Comparison of ENCODE assay signal across 10 mouse cellular contexts in the genomic region with DNA sequence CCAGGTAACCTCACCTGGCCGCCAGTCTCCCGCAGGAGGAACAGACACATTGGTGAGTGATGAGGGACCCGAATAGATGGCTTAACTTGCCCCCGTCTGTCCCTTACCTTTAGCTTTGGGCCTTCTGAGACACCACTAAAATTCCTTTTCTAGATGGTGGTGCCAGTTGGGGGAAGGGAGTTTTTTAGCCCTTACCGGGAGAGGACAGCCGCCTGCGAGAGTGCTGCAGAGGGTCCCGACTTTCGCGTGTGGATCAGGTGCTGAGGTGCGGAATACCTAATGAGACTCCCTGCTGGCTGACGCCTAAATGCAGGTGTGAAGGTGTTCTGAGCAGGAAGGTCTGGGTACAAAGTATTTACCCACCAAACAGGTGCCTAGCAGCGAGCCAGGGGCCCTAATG. TPM values are rescaled to one million over a fixed set of nuclear protein-coding genes. Genes with fewer than 3 reads are reported as not detected.
DNase-seq lines count a peak whose midpoint lies in the region; ATAC-seq and TF ChIP-seq lines count a peak whose summit lies in the region.
"Had no signal": no experiment of that assay in that cellular context is flagged by ENCODE, and none has a peak within 500 bp of the region (broad histone marks: within the 10 kb centered on the region; RNA-seq: fewer than 3 reads in every experiment).

No protein-coding gene starts in this region.

- peak overlapping the region; percentile 67 for H3K4me3 ChIP-seq in gastrocnemius, adult 2 months
- H3K4me3 ChIP-seq in E14TG2a.4 (replicated peaks; ENCODE audit: low read length): peak overlapping the region; percentile 84
- peak overlapping the region; percentile 63 for H3K4me3 ChIP-seq in forebrain, embryonic 13.5 days
- H3K4me3 ChIP-seq in liver, embryonic 12.5 days: peak overlapping the region; percentile 35; the same call in 1 of the 2 replicates

- DNase-seq in gastrocnemius, adult 2 months: no peak
- DNase-seq in gastrocnemius, postnatal 14 days: no peak
- no peak for DNase-seq in thymus, postnatal 36 days

- no peaks in the 10 kb centered on the region for H3K36me3 ChIP-seq in E14TG2a.4 (ENCODE audit: insufficient read depth, low read length)
- H3K36me3 ChIP-seq in forebrain, embryonic 13.5 days (ENCODE audit: poor library complexity, severe bottlenecking): no peaks in the 10 kb centered on the region
- no peaks in the 10 kb centered on the region for H3K36me3 ChIP-seq in liver, embryonic 12.5 days

- no peaks in the 10 kb centered on the region for H3K9me3 ChIP-seq in E14TG2a.4 (ENCODE audit: low read length)
- no peaks in the 10 kb centered on the region for H3K9me3 ChIP-seq in forebrain, embryonic 13.5 days (replicated peaks)
- H3K9me3 ChIP-seq in liver, embryonic 12.5 days (replicated peaks): no peaks in the 10 kb centered on the region

- TF ChIP-seq CTCF in gastrocnemius, adult 2 months (IDR thresholded peaks at IDR 0.05): no peak
- TF ChIP-seq CTCF in E14TG2a.4 (conservative IDR thresholded peaks at IDR 0.05; ENCODE audit: low read length): no peak

- H3K27me3 ChIP-seq in E14TG2a.4 (ENCODE audit: insufficient read depth, low read length): peaks cover 42% of the 10 kb centered on the region
- peaks cover 54% of the 10 kb centered on the region for H3K27me3 ChIP-seq in forebrain, embryonic 13.5 days
- peaks cover 57% of the 10 kb centered on the region for H3K27me3 ChIP-seq in liver, embryonic 12.5 days (replicated peaks)

- peak overlapping the region; percentile 91 for H3K4me2 ChIP-seq in forebrain, embryonic 13.5 days
- H3K4me2 ChIP-seq in liver, embryonic 12.5 days: peak overlapping the region; percentile 62

- peak; percentile 10; the same call in 1 of the 2 replicates for ATAC-seq in forebrain, embryonic 13.5 days
- ATAC-seq in liver, embryonic 12.5 days: no peak
- ATAC-seq in megakaryocyte progenitor cell, adult 5-6 weeks (replicated peaks; ENCODE audit: poor library complexity): no peak
- ATAC-seq in monocyte, adult 5-6 weeks (replicated peaks; ENCODE audit: insufficient number of reproducible peaks, low FRiP score, low TSS enrichment, poor library complexity, severe bottlenecking): no peak

- H3K4me1 ChIP-seq in E14TG2a.4 (replicated peaks; ENCODE audit: low read depth, low read length): peaks cover 21% of the 10 kb centered on the region
- H3K4me1 ChIP-seq in forebrain, embryonic 13.5 days: peaks cover 22% of the 10 kb centered on the region
- no peaks in the 10 kb centered on the region for H3K4me1 ChIP-seq in liver, embryonic 12.5 days

- 0% methylated on average over 13 of the region's 13 CpGs for WGBS in forebrain, embryonic 13.5 days
- 2% methylated on average over 13 of the region's 13 CpGs for WGBS in liver, embryonic 12.5 days (ENCODE audit: insufficient replicate concordance)

- intact Hi-C loops in gastrocnemius, adult 2 months (cut with DNase I): no loop called here
- intact Hi-C loops in gastrocnemius, postnatal 14 days (cut with DNase I; ENCODE audit: low total_unique reads): no loop called here

- H3K9ac ChIP-seq in forebrain, embryonic 13.5 days: peak overlapping the region; percentile 79
- H3K9ac ChIP-seq in liver, embryonic 12.5 days: no peak overlapping the region

- H3K27ac ChIP-seq in gastrocnemius, adult 2 months: no peak overlapping the region
- H3K27ac ChIP-seq in forebrain, embryonic 13.5 days: peak overlapping the region; percentile 36; the same call in 1 of the 2 replicates
- H3K27ac ChIP-seq in liver, embryonic 12.5 days: no peak overlapping the region

RNA-seq across cellular contexts. Expression of a gene that starts 0.4 kb away (rescaled TPM):
- total RNA-seq in gastrocnemius, adult 2 months (2021): not detected
- not detected for total RNA-seq in gastrocnemius, postnatal 14 days (2021)
- 2.0 and 3.5 TPM in 2 replicates for polyA plus RNA-seq in forebrain, embryonic 13.5 days (2015; fragmentation: Nextera tagmentation; extraction: Ambion mirVana)
- 0.04 TPM in 1 of 2 replicates, not detected in the other for polyA plus RNA-seq in liver, embryonic 12.5 days (2016; fragmentation: Nextera tagmentation; extraction: Ambion mirVana)
- not detected in 2 replicates for total RNA-seq in megakaryocyte progenitor cell, adult 5-6 weeks (2015)
- total RNA-seq in megakaryocyte progenitor cell, adult 5-6 weeks (2017): not detected in 2 replicates
- total RNA-seq in monocyte, adult 5-6 weeks (2017): not detected in 3 replicates
- total RNA-seq: granulocyte monocyte progenitor cell, adult 5-6 weeks; megakaryocyte-erythroid progenitor cell, adult 5-6 weeks had no signal

RNA-seq across cellular contexts. Expression of a gene that starts 39.5 kb away (rescaled TPM):
- total RNA-seq in gastrocnemius, adult 2 months (2021): 100 to 1,000 TPM; 143 to 261 TPM
- total RNA-seq in gastrocnemius, postnatal 14 days (2021): 1,000 to 10,000 TPM; 7,210 to 7,715 TPM
- polyA plus RNA-seq in forebrain, embryonic 13.5 days (2015; fragmentation: Nextera tagmentation; extraction: Ambion mirVana): 2.7 and 38.5 TPM in 2 replicates
- 9.2 and 20.4 TPM in 2 replicates for polyA plus RNA-seq in liver, embryonic 12.5 days (2016; fragmentation: Nextera tagmentation; extraction: Ambion mirVana)
- not detected in 2 replicates for total RNA-seq in megakaryocyte progenitor cell, adult 5-6 weeks (2015)
- total RNA-seq in megakaryocyte progenitor cell, adult 5-6 weeks (2017): not detected in 2 replicates
- total RNA-seq in monocyte, adult 5-6 weeks (2017): not detected in 3 replicates
- total RNA-seq: granulocyte monocyte progenitor cell, adult 5-6 weeks; megakaryocyte-erythroid progenitor cell, adult 5-6 weeks had no signal

Comparison
In these comparisons a context has a peak if more than half of its experiments do, and no peak if none do; other contexts are left out.
1. RNA of a gene that starts 39.5 kb away (total RNA-seq): 7,210 to 7,715 TPM in gastrocnemius, postnatal 14 days and 143 to 261 TPM in gastrocnemius, adult 2 months; not detected in megakaryocyte progenitor cell, adult 5-6 weeks and not detected in monocyte, adult 5-6 weeks; every median in the first group is over 100 times any median in the second.
2. Peak in every context shown above with its lines, with median percentiles within 50 percentile points of each other: H3K4me3 ChIP-seq.